Mouse (Mus musculus) limb, embryonic 10.5 days (tissue): ENCODE results near the gene Bglap3. TPM values are rescaled to one million over a fixed set of nuclear protein-coding genes. Genes with fewer than 3 reads are reported as not detected.

Source experiments
- DNase-seq: peaks from one replicate; pipeline ENCODE4 v3.0.0-alpha.2; 2017; ENCODE audit warnings: low spot score
- H3K27ac ChIP-seq: fragments of 300-500 bp; sonication (generic); 2 replicates; pipeline ENCODE4 v1.5.1; 2016; ENCODE audit warnings: mild to moderate bottlenecking
- H3K27me3 ChIP-seq: fragments of 300-500 bp; sonication (generic); 2 replicates; pipeline ENCODE4 v1.6.1; 2016; ENCODE audit warnings: low read depth, mild to moderate bottlenecking; ENCODE audit not compliant: poor library complexity, severe bottlenecking
- H3K36me3 ChIP-seq: fragments of 300-500 bp; sonication (generic); 2 replicates; pipeline ENCODE4 v1.6.1; 2016; ENCODE audit warnings: mild to moderate bottlenecking, moderate library complexity
- H3K4me1 ChIP-seq: fragments of 300-500 bp; sonication (generic); 2 replicates; pipeline ENCODE4 v1.6.1; 2016
- H3K4me3 ChIP-seq: fragments of 300-500 bp; sonication (generic); 2 replicates; pipeline ENCODE4 v1.5.1; 2016; ENCODE audit warnings: mild to moderate bottlenecking, moderate library complexity
- H3K9me3 ChIP-seq: fragments of 300-500 bp; sonication (generic); replicated peaks from 2 replicates; pipeline ENCODE4 v1.6.1; 2016; ENCODE audit warnings: mild to moderate bottlenecking
- WGBS: fragments of 180-500 bp; shearing (Covaris S2); methylation state at CpG from one replicate; pipeline ENCODE4 v1.1.7; 2016; 5-methylcytosine and 5-hydroxymethylcytosine counted together
- polyA plus RNA-seq: library from polyadenylated mRNA; unstranded; fragments of >200 nt; fragmentation: Nextera tagmentation; extraction: Ambion mirVana; gene quantifications from 2 replicates; pipeline ENCODE4 v1.2.1, GENCODE M21; 2016

Gene Bglap3
- polyA plus RNA-seq, 1 experiment from 2014 or later, result 0.09 TPM

DNA sequence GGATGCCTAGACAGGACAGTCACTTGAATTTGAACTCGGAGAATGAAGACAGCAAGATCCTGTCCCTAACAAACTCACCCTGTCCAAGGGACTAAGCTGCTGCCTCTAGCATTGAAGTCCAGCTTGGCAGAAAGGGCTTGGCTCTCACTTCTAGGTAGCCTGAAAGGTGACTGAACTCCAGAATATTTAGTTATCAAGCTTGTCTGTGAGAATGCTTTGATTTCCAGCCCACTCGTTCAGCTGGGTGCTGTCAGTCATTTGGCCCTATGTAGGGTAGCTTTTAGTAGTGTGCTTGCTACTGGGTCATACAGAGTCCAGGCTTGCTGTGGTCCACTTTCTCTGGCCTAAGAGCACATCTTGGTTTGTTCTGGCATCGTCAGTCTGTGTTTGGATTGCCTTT, 33.5 kb downstream of the Bglap3 start:
- DNase-seq, result no peak
- Histone ChIP-seq H3K36me3 (peaks cover 55% of the 10 kb centered on the region), H3K27me3 (no peaks in the 10 kb centered on the region), H3K4me3 (no peak overlapping the region), H3K9me3 (no peaks in the 10 kb centered on the region), H3K4me1 (peaks cover 28% of the 10 kb centered on the region), H3K27ac (no peak overlapping the region)
- WGBS, result 83% methylated on average over 3 of the region's 3 CpGs

DNA sequence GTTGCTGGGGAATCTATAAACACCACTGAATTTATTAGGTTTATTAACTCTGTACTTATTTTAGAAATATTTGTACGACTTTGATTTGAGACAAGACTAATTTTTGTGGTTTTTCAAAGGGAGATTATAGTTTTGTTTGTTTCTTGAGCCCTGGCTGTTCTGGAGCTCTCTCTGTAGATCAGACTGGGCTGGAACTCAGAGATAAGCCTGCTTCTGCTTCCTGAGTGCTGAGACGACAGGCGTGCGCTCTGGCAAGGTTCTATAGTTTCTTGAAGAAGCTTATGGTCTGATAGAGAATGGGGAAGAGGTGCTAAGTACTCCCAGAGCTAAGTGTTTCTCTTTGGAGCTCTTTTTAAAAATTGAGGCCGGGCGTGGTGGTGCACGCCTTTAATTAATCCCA, 34.2 kb downstream of the Bglap3 start:
- no peak for DNase-seq
- H3K27me3 ChIP-seq, result no peaks in the 10 kb centered on the region
- no peak overlapping the region for H3K27ac ChIP-seq
- no peak overlapping the region for H3K4me3 ChIP-seq
- peaks cover 32% of the 10 kb centered on the region for H3K4me1 ChIP-seq
- peaks cover 48% of the 10 kb centered on the region for H3K36me3 ChIP-seq
- 96% methylated on average over 7 of the region's 7 CpGs for WGBS
- H3K9me3 ChIP-seq, result no peaks in the 10 kb centered on the region

DNA sequence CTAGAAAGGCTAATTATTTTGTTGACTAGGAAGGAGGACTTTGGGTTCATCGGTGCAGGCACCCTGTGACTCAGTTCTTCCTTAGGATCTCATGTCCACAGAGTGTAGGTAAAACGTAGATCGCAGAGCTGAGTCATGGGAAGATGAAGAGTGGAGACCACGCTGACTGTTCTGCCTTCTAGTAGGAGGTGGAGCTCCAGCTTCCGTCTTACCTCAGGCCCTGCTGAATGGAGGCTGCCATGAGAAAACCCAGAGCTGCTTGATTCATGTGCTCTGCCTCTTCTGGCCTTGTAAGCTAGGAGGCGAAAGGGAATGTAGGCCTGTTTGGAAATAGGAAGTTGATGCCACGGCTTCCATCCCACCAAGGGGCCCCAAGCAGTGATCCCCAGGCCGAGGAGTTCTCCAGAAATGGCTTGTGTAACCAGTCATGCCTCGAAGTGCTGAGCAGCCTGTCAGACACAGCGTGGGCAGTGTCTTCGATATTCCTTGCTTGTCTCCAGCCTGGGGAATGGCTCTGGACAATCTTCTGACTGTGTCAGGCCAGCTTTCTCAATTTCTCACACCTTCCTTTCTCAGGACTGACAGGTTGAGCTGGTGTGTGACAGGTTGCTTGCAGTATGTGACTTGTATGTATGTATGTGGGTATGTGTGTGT, 35.0 kb downstream of the Bglap3 start:
- Histone ChIP-seq H3K36me3 (peaks cover 47% of the 10 kb centered on the region), H3K9me3 (no peaks in the 10 kb centered on the region), H3K4me3 (peak overlapping the region; percentile 79), H3K27ac (0 out of 2 replicates have a peak overlapping the region, but pooled peaks have one; percentile 30), H3K4me1 (peaks cover 32% of the 10 kb centered on the region), H3K27me3 (no peaks in the 10 kb centered on the region)
- no peak for DNase-seq
- WGBS, result 84% methylated on average over 11 of the region's 11 CpGs

DNA sequence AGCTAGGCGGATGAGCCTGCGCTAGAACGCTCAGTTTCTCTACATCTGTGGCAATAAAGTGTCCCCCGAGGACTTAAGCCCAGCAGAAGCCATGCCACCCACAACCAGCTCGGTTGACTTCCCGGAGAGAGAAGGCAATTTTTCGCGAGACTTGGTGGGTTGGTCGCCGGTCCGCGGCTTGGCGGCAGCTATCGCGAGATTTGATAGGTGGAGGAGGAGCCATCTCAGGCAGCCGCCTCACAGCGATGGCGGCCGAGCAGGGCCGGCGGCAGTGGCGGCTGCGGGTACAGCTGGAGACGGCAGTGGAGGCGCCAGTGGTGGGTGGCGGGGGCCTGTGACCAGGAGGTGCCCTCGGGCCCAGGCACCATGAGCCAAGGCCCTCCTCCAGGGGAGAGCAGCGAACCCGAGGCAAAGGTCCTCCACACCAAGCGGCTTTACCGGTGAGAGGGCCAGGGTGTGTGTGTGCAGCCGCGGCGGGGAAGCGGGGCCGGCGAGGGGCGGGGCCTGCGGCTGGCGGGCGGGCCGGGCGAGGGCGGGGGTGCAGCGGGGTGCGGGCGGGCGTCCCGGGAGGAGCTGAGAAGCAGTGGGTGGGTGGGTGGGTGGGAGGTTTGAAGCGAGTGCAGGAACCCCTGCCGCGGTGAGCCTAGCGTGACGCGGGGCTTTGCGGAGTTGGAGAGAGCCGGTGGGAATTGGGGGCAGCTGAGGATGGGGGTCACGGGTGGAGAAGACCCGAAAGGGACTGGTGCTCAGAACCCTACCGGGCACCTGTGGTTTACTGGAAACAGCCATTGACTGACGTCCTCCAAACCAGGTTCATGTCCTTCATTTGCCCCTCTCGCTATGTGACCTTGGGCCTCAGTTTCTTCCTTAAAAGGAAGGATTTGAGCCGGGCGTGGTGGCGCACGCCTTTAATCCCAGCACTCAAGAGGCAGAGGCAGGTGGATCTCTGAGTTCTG, 36.2 kb downstream of the Bglap3 start, which contains the start of the genes Tmem79 and Smg5:
Gene Tmem79, minus strand, starts transcription at position 91 of the 956 bp plus-strand sequence.
Gene Smg5, plus strand, starts transcription at position 203 of the 956 bp plus-strand sequence.
- peak within 1 kb of the TSS; percentile 79 for H3K4me3 ChIP-seq
- no peaks in the 10 kb centered on the region for H3K27me3 ChIP-seq
- H3K27ac ChIP-seq, result peak within 1 kb of the TSS; percentile 96
- peak; percentile 96 for DNase-seq
- H3K4me1 ChIP-seq, result peaks cover 32% of the 10 kb centered on the region
- H3K36me3 ChIP-seq, result peaks cover 38% of the 10 kb centered on the region
- WGBS, result 3% methylated on average over 64 of the region's 66 CpGs
- no peaks in the 10 kb centered on the region for H3K9me3 ChIP-seq

DNA sequence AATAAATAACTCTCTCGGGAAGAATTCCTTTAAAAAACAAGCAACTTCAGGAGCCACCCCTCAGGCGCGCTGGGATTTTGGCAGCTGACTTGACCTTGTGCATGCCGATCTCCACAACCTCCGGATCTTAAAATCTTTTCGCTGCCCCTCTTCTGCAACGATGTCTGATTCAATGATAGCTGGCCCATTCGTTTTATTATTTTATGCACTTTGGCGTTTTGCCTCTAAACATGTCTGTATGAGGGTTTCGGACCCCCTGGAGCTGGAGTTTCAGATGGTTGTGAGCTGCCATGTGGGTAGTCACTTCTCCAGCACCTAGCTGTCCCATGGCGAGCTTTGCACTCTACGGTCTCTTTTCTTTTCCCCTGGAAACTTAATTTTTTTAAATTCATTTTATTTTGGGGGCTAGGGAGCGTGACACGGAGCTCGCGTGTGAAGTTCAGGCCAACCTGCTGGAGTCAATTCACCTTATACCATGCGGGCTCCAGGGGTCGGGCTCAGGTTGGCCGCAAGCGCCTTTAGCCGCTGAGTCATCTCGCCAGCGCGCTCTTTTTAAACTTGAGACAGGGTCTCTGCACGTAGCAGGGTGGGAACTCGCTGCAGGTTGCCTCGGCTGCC, 37.0 kb downstream of the Bglap3 start:
- peaks cover 30% of the 10 kb centered on the region for H3K36me3 ChIP-seq
- H3K27ac ChIP-seq, result peak overlapping the region; percentile 96
- 1% methylated on average over 27 of the region's 27 CpGs for WGBS
- H3K9me3 ChIP-seq, result no peaks in the 10 kb centered on the region
- peaks cover 32% of the 10 kb centered on the region for H3K4me1 ChIP-seq
- DNase-seq, result peak; percentile 39
- H3K27me3 ChIP-seq, result no peaks in the 10 kb centered on the region
- H3K4me3 ChIP-seq, result peak overlapping the region; percentile 79

DNA sequence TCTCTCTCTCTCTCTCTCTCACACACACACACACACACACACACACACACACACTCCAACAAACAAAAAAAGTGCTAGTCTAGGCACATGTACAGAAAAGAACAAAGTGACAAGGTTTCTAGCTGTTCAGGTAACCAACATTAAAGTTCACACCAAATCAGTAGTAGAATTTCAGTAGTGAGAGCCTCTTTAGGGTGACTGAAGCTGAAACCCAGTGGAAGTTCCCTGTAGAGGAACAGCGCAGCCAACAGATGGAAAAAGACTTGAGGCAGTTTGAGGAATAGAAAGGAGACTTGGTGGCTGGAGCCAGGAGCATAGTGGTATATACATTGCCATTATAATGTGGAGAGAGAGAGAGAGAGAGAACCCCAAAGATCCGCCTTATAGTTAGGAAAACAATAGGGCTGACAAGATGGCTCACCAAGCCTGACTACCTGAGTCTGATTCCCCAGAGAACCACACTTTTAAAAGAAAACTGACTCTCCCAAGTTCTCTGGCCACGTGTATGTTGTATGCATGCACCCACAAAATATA, 37.6 kb downstream of the Bglap3 start:
- Histone ChIP-seq H3K4me1 (peaks cover 32% of the 10 kb centered on the region), H3K4me3 (peak overlapping the region; percentile 79), H3K27me3 (no peaks in the 10 kb centered on the region), H3K9me3 (no peaks in the 10 kb centered on the region), H3K27ac (peak overlapping the region; percentile 96), H3K36me3 (peaks cover 29% of the 10 kb centered on the region)
- no peak for DNase-seq
- 43% methylated on average over 3 of the region's 3 CpGs for WGBS

DNA sequence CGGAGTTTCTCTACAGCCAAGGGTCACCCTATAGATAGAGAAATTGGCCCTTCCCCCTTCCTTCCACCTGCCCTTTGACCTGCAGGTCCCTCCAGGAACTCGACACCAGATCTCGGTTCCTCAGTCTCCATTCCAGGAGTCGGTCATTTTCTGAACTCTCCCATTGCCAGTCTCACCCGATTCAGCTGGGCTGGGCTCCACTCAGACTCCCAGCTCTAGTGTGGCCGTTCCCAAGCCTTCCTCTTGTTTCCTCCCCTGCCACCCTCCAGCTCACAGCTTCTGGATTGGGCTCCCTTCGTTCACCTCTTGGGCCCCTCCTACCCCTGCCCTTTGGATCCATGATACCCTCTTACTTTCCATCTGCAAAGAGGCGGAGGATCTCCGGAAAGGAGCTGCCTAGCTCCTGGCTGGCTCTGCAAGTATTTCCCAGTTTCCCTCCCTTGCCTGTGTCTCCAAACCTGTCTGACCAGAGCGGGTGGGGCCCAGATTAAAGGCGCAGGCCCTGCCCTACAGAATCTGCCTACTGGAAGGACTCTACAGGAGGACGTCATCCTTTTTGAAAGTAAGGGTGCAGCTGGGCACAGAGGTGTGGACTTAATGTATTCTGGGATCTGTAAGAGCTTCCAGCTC, 38.4 kb downstream of the Bglap3 start:
- H3K9me3 ChIP-seq, result no peaks in the 10 kb centered on the region
- no peak overlapping the region for H3K27ac ChIP-seq
- no peak for DNase-seq
- 47% methylated on average over 12 of the region's 12 CpGs for WGBS
- H3K4me1 ChIP-seq, result peaks cover 32% of the 10 kb centered on the region
- no peaks in the 10 kb centered on the region for H3K27me3 ChIP-seq
- peaks cover 37% of the 10 kb centered on the region for H3K36me3 ChIP-seq
- peak overlapping the region; percentile 1; the same call in 1 of the 2 replicates for H3K4me3 ChIP-seq

DNA sequence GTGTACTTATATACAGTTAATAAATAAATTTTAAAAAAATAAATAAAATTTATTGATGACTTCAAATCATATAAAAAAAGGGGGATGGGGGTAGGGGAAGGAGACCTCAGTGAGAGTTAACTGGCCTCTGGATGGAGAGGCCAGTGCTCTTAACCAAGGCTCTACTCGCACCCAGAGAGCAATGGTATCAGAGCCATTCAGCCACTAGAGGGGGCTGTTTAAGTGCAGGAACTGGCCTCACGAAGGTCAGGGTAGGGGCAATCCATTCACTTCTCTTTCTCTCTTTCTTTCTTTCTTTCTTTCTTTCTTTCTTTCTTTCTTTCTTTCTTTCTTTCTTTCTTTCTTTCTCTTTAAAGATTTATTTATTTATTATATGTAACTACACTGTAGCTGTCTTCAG, 41.3 kb downstream of the Bglap3 start:
- DNase-seq, result no peak
- Histone ChIP-seq H3K4me1 (peaks cover 19% of the 10 kb centered on the region), H3K27me3 (no peaks in the 10 kb centered on the region), H3K9me3 (no peaks in the 10 kb centered on the region), H3K36me3 (peaks cover 47% of the 10 kb centered on the region), H3K4me3 (no peak overlapping the region), H3K27ac (no peak overlapping the region)
- WGBS, result 43% methylated on average over 2 of the region's 2 CpGs

DNA sequence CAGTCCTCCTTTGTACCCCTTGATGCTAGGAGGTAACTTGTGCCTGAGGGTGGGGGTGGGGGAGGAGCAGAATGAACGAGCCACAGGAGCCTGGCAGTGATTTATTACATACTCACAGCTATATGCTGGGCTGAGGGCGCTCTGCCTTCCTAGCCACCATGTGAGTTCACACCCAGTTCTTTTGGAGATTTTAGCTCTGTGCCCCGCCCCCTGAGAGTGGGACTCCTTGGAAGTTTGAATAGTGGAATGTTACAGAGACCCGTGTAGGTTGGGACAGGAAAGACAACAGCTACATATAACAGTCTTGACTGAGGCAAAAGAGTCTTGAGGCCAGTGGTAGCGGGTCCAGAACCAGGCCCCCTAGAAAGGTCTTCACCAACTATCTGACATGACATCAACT, 43.6 kb downstream of the Bglap3 start:
- H3K4me3 ChIP-seq, result no peak overlapping the region
- H3K36me3 ChIP-seq, result peaks cover 53% of the 10 kb centered on the region
- WGBS, result 54% methylated on average over 5 of the region's 5 CpGs
- no peak overlapping the region for H3K27ac ChIP-seq
- no peaks in the 10 kb centered on the region for H3K27me3 ChIP-seq
- DNase-seq, result no peak
- no peaks in the 10 kb centered on the region for H3K9me3 ChIP-seq
- peaks cover 15% of the 10 kb centered on the region for H3K4me1 ChIP-seq

DNA sequence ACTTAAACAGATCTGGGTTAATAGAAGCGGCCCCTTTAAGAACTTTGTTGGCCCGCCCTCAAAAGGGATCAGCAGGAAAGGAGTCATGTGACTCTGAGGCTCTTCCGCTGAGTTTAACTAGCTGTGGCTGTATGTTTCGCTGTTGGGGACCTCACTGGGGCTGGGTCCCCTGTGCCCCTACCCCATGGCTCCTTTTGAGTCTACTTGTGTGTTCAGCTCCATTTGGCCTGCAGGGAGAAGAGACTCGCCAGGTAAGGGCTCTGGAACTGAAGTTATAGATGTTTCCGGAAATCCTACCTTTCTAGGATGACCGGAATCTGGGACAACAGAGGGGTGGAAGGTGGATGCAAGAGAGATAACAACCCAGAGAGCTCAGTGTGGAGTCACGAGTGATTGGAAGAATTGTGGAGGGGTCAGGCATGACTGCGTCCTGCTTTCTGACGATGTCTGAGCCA, 47.6 kb downstream of the Bglap3 start, which contains the start of gene Glmp:
Gene Glmp, plus strand, starts transcription at position 73 of the 455 bp plus-strand sequence.
- DNase-seq, result peak; percentile 68
- 4% methylated on average over 10 of the region's 10 CpGs for WGBS
- Histone ChIP-seq H3K36me3 (peaks cover 83% of the 10 kb centered on the region), H3K4me1 (peaks cover 12% of the 10 kb centered on the region), H3K9me3 (no peaks in the 10 kb centered on the region), H3K27ac (peak within 1 kb of the TSS; percentile 80; the same call in 1 of the 2 replicates), H3K4me3 (peak within 1 kb of the TSS; percentile 78), H3K27me3 (no peaks in the 10 kb centered on the region)
